In the genomic region with DNA sequence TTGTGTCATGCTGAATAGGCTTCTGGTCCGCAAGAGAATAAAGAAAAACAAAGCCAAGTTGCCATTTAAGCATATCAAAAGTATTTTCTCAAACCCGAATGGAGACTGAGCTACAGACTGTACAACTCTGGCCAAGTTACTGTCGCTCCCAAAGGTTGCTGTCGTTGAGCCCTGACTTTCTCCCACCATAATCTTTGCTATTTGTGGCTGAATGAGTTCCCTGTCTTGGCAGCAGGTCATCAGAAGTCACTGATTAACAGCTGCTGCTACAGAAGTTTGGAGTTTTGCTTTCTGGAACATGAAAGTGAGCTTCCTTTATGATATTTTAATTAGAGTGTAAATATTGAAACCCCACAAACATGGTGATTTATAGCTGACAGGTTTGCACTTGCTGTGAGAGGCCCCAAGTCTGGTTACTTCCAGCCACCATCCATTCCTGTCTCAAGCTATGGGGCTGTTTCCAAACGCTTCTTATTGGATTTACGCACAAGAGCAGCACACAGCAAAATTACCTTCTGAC, we compare ENCODE assay signal across 15 mouse cellular contexts.
"Had no signal": no experiment of that assay in that cellular context is flagged by ENCODE, and none has a peak within 500 bp of the region (broad histone marks: within the 10 kb centered on the region; RNA-seq: fewer than 3 reads in every experiment).

No protein-coding gene starts in this region.

- H3K9me3 ChIP-seq: limb, embryonic 15.5 days; liver, embryonic 12.5 days; midbrain, embryonic 12.5 days; neural tube, embryonic 13.5 days had no signal

- DNase-seq: layer of hippocampus, adult 9-11 months; layer of hippocampus, postnatal 36 days; lung, embryonic 14.5 days; lung, postnatal 10 days; lung, postnatal 4 days; retina, postnatal 1 day; right cerebral cortex, postnatal 4 days; thymus, adult 2 months; thymus, postnatal 25 days had no signal

- H3K9ac ChIP-seq: limb, embryonic 15.5 days; liver, embryonic 12.5 days; lung, embryonic 14.5 days; midbrain, embryonic 12.5 days; neural tube, embryonic 13.5 days had no signal

- H3K4me1 ChIP-seq: limb, embryonic 15.5 days; liver, embryonic 12.5 days had no signal

- H3K4me2 ChIP-seq: limb, embryonic 15.5 days; liver, embryonic 12.5 days; lung, embryonic 14.5 days; midbrain, embryonic 12.5 days; neural tube, embryonic 13.5 days had no signal

- H3K36me3 ChIP-seq: limb, embryonic 15.5 days; liver, embryonic 12.5 days; midbrain, embryonic 12.5 days; neural tube, embryonic 13.5 days had no signal

- H3K27me3 ChIP-seq: limb, embryonic 15.5 days; liver, embryonic 12.5 days; midbrain, embryonic 12.5 days; neural tube, embryonic 13.5 days had no signal

- H3K27ac ChIP-seq: hindbrain, postnatal 0 days; limb, embryonic 15.5 days; liver, embryonic 12.5 days; midbrain, embryonic 12.5 days; neural tube, embryonic 13.5 days had no signal

- H3K4me3 ChIP-seq: limb, embryonic 15.5 days; liver, embryonic 12.5 days; midbrain, embryonic 12.5 days; neural tube, embryonic 13.5 days had no signal

- ATAC-seq: hindbrain, postnatal 0 days; liver, embryonic 12.5 days; midbrain, embryonic 16.5 days had no signal
